Mouse (Mus musculus) kidney, embryonic 15.5 days (tissue): ENCODE measurements around the gene Slc44a1. TPM values are rescaled to one million over a fixed set of nuclear protein-coding genes. Genes with fewer than 3 reads are reported as not detected.
A peak's percentile ranks its signal among the peaks of the same experiment; 100 is the strongest.

ENCODE experiments used
- ATAC-seq: fragments of 200-750 bp; cut with Nextera tagmentation; replicated peaks from 2 replicates; pipeline ENCODE4 v1.8.0; 2017; ENCODE audit warnings: moderate TSS enrichment; ENCODE audit not compliant: low FRiP score
- H3K27ac ChIP-seq: fragments of 300-500 bp; sonication (generic); 2 replicates; pipeline ENCODE4 v1.5.1; 2015; ENCODE audit warnings: mild to moderate bottlenecking, inconsistent platforms
- H3K27me3 ChIP-seq: fragments of 300-500 bp; sonication (generic); 2 replicates; pipeline ENCODE4 v1.6.1; 2015; ENCODE audit warnings: inconsistent platforms
- H3K36me3 ChIP-seq: fragments of 300-500 bp; sonication (generic); 2 replicates; pipeline ENCODE4 v1.6.1; 2015; ENCODE audit warnings: inconsistent platforms
- H3K4me1 ChIP-seq: fragments of 300-500 bp; sonication (generic); 2 replicates; pipeline ENCODE4 v1.6.1; 2015; ENCODE audit warnings: inconsistent platforms
- H3K4me2 ChIP-seq: fragments of 300-500 bp; sonication (generic); 2 replicates; pipeline ENCODE4 v1.6.1; 2015; ENCODE audit warnings: moderate library complexity, mild to moderate bottlenecking, inconsistent platforms
- H3K4me3 ChIP-seq: fragments of 300-500 bp; sonication (generic); replicated peaks from 2 replicates; pipeline ENCODE4 v1.5.1; 2015; ENCODE audit warnings: mild to moderate bottlenecking, inconsistent platforms
- H3K9ac ChIP-seq: fragments of 300-500 bp; sonication (generic); 2 replicates; pipeline ENCODE4 v1.6.1; 2015; ENCODE audit warnings: mild to moderate bottlenecking, inconsistent platforms
- H3K9me3 ChIP-seq: fragments of 300-500 bp; sonication (generic); replicated peaks from 2 replicates; pipeline ENCODE4 v1.6.1; 2016; ENCODE audit warnings: inconsistent platforms
- WGBS: fragments of 180-500 bp; shearing (Covaris S2); methylation state at CpG from one replicate; pipeline ENCODE4 v1.1.7; 2015; ENCODE audit warnings: mixed read lengths; 5-methylcytosine and 5-hydroxymethylcytosine counted together
- polyA plus RNA-seq: library from polyadenylated mRNA; unstranded; fragments of >200 nt; fragmentation: Nextera tagmentation; extraction: Ambion mirVana; gene quantifications from 2 replicates; pipeline ENCODE4 v1.2.1, GENCODE M21; 2015

Gene Slc44a1
- polyA plus RNA-seq, 1 experiment from 2014 or later = 38.0 TPM

DNA sequence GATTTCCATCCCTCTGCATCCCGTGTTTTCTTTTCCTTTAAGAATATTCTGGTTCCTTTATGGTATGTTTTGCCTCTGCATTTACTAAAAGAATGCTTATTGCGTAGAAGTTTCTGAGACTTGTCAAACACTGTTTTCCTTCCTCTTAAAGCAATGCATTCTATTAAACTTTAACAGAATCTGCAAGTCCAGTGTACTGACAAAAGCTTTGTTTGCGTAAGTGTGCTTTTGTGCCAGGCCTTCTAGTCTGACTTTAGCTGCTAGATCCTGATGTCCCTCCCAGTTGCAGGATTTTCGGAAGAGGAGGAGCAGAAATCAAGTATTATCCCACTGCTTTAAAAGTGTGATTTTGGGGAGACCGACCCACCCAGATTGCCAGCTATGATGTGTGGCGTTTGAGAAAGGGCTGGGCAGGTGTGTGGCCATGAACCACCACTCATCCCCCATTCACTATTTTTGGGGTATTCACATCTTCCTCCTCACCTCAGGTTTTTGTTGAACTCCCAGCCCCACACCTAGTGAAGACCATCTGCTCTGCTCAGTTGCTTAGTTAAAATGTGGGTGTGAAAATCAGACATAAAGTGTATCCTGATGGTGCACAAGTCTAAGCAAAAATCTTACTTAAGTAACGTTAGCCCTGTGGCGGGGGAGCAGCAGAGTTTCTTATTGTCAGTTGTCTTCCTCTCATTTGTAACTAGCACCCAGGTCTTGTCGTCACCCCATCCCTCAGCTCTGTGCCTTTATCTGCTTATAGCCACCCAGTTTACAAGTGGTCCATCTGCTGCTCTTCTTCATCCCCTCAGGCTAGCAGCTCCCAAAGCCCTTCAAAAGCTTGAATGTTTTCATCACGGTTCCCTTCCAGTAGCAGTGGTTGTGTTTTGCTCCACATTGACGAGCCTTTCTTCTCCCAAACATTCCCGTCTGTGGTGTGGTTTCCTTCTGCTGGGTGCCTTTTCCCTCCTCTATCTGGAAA is 47.3 kb downstream of the Slc44a1 start:
- Histone ChIP-seq H3K4me2 (no peak overlapping the region), H3K27ac (peak overlapping the region; percentile 61), H3K9ac (no peak overlapping the region), H3K9me3 (no peaks in the 10 kb centered on the region), H3K36me3 (peaks cover 7% of the 10 kb centered on the region), H3K4me3 (no peak overlapping the region), H3K27me3 (no peaks in the 10 kb centered on the region), H3K4me1 (peaks cover 7% of the 10 kb centered on the region)
- 72% methylated on average over 12 of the region's 12 CpGs for WGBS
- no peak for ATAC-seq

DNA sequence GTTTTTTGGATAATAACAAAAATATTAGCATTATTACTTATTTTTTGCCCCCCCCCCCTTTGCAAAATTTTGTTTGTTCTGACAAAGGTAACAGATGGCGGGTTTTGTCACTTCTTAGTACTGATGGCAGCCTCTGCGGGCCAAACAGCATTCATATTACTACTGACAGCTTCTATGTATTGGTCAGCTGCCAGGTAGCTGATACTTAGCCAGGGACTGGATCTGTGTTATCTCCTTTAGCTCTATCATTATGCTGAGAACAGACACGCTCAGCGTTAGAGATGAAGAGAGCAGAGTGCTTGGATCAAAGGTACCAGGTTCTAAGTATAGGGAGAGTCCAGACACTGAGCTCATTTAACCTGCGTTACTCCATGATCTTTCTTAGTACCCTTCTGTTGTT is 48.6 kb downstream of the Slc44a1 start:
- H3K4me1 ChIP-seq = peaks cover 7% of the 10 kb centered on the region
- no peak overlapping the region for H3K27ac ChIP-seq
- ATAC-seq = no peak
- H3K4me3 ChIP-seq = no peak overlapping the region
- no peak overlapping the region for H3K4me2 ChIP-seq
- H3K9me3 ChIP-seq = no peaks in the 10 kb centered on the region
- H3K9ac ChIP-seq = no peak overlapping the region
- H3K36me3 ChIP-seq = peaks cover 2% of the 10 kb centered on the region; the same call in 1 of the 2 replicates
- no peaks in the 10 kb centered on the region for H3K27me3 ChIP-seq
- WGBS = 87% methylated on average over 5 of the region's 5 CpGs

DNA sequence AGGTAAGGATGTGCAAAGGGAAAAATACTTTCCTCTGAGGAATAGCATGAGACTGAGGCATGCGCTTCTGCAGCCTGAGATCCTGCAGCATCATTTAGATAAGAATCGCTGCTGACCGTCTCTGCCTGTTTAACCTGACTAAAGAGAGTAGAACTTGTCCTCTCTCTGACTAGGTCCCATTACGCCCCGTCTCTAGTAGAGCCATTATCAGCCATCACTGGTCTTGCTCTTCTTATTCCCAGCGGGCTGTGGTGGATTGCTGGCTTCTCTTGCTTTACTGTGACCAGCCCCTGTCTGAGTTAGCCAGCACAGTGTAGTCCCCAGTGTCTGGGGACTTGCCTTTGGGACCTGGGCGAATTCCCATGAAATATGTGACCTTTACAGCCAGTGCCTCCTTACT is 50.2 kb downstream of the Slc44a1 start:
- H3K4me1 ChIP-seq = peaks cover 7% of the 10 kb centered on the region
- ATAC-seq = no peak
- no peaks in the 10 kb centered on the region for H3K36me3 ChIP-seq
- H3K27ac ChIP-seq = no peak overlapping the region
- H3K9me3 ChIP-seq = no peaks in the 10 kb centered on the region
- H3K9ac ChIP-seq = no peak overlapping the region
- H3K27me3 ChIP-seq = no peaks in the 10 kb centered on the region
- WGBS = 81% methylated on average over 7 of the region's 7 CpGs
- no peak overlapping the region for H3K4me3 ChIP-seq
- no peak overlapping the region for H3K4me2 ChIP-seq

DNA sequence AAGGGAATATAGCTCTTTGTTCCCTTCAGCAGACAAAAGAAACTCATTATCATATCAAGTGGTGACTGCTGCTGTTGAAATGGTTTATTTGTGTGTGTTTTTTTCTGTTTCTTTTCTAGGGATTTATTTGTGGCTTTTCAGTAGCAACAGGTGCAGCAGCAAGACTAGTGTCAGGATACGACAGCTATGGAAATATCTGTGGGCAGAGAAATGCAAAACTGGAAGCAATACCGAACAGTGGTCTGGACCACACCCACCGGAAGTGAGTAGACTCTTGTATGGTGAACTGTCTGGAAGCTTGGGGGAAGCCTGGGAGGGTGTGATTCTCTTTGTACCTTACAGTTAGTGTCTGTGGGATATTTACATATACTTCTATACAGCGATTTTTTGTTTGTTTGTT is 51.1 kb downstream of the Slc44a1 start:
- no peaks in the 10 kb centered on the region for H3K9me3 ChIP-seq
- peaks cover 7% of the 10 kb centered on the region for H3K4me1 ChIP-seq
- ATAC-seq = no peak
- no peaks in the 10 kb centered on the region for H3K27me3 ChIP-seq
- H3K4me3 ChIP-seq = no peak overlapping the region
- no peak overlapping the region for H3K4me2 ChIP-seq
- 72% methylated on average over 4 of the region's 4 CpGs for WGBS
- no peaks in the 10 kb centered on the region for H3K36me3 ChIP-seq
- H3K9ac ChIP-seq = no peak overlapping the region
- H3K27ac ChIP-seq = no peak overlapping the region

DNA sequence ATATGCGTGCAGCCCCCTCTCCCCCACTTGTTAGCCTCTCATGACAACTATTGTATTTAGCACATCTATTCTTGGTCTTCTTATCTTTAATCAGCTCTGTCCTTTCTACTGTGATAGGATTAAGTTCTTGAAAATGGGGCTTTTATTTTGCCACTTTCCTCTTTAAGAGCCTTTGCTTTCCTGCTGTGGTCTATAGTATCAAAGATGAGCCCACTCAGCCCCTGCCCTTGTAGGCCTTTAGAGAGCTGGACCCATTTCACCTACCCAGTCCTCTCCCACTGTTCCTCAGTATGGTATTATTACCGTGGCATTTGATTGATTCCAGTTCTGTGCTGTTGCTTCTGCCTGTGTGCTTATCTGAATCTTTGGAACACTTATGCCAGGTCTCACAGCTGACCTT is 55.4 kb downstream of the Slc44a1 start:
- no peaks in the 10 kb centered on the region for H3K27me3 ChIP-seq
- 69% methylated on average over 2 of the region's 2 CpGs for WGBS
- no peak overlapping the region for H3K4me2 ChIP-seq
- no peaks in the 10 kb centered on the region for H3K4me1 ChIP-seq
- no peak for ATAC-seq
- no peaks in the 10 kb centered on the region for H3K9me3 ChIP-seq
- no peak overlapping the region for H3K9ac ChIP-seq
- no peak overlapping the region for H3K27ac ChIP-seq
- H3K36me3 ChIP-seq = no peaks in the 10 kb centered on the region
- H3K4me3 ChIP-seq = no peak overlapping the region

DNA sequence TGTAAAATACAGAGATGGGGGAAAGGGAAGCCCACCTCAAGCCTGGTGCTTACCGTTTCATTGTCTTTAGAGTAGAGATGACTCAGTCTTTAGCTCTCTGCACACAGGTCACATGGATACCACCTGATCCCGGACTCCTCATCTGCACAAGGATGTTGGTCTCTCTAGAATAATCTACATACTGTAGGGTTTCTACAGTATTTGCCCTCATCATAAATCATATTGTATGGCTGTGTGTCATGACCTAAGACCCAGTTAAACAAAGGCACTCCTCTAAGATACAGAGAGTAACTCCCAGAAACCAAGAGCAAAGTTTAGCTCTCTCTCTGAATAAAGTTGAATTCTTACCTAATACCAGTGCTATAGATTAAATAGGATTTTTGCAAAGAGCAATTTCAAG is 62.6 kb downstream of the Slc44a1 start:
- no peak overlapping the region for H3K4me3 ChIP-seq
- no peak for ATAC-seq

DNA sequence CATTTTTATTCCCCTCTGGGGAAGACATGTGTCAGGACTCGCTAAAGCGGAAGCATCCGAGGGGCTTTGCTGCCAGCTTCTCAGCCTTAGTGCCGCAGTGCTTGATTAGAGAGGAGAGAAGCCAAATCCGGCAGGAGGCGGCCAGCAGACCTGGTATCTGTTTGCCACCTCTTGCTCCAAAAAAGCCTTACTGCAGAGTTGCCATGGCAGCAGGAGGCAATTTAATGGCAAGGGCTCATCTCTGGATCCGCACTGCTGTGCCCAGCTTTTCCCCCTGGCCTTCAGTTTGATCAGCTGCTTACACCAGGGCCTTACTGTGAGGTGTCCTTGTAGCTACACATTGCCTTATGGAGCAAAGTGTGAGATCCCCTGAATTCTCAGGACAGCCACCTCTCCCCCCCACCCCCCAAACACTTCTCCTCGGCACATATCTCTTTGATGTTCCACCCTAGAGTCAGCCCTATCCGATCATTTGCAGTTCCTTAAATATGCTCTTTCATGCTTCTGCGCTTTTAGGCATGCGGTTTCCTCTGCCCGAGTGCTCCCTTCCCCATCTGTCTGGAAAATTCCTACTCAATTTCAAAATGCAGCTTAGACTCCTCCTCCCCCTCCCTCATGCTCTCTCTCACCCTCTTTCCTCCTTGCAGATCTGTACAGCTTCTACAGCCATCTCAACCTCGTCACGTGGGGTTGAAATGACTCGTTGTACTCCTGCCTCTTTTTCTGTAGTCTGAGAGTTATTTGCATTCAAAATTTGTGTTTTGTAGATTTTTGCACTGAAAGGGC is 72.1 kb downstream of the Slc44a1 start:
- Histone ChIP-seq H3K4me1 (peaks cover 21% of the 10 kb centered on the region), H3K27me3 (no peaks in the 10 kb centered on the region), H3K27ac (peak overlapping the region; percentile 80), H3K9ac (no peak overlapping the region), H3K36me3 (peaks cover 1% of the 10 kb centered on the region; the same call in 1 of the 2 replicates), H3K4me3 (no peak overlapping the region), H3K4me2 (0 out of 2 replicates have a peak overlapping the region, but pooled peaks have one; percentile 19), H3K9me3 (no peaks in the 10 kb centered on the region)
- peak; percentile 74 for ATAC-seq
- WGBS = 27% methylated on average over 15 of the region's 15 CpGs

More for the DNA sequence above, 62.6 kb downstream of the Slc44a1 start:
- Histone ChIP-seq H3K4me2 (no peak overlapping the region), H3K4me1 (no peaks in the 10 kb centered on the region), H3K27ac (no peak overlapping the region), H3K36me3 (no peaks in the 10 kb centered on the region), H3K9ac (no peak overlapping the region), H3K9me3 (no peaks in the 10 kb centered on the region), H3K27me3 (no peaks in the 10 kb centered on the region)
- WGBS = 87% methylated on average over 2 of the region's 2 CpGs

DNA sequence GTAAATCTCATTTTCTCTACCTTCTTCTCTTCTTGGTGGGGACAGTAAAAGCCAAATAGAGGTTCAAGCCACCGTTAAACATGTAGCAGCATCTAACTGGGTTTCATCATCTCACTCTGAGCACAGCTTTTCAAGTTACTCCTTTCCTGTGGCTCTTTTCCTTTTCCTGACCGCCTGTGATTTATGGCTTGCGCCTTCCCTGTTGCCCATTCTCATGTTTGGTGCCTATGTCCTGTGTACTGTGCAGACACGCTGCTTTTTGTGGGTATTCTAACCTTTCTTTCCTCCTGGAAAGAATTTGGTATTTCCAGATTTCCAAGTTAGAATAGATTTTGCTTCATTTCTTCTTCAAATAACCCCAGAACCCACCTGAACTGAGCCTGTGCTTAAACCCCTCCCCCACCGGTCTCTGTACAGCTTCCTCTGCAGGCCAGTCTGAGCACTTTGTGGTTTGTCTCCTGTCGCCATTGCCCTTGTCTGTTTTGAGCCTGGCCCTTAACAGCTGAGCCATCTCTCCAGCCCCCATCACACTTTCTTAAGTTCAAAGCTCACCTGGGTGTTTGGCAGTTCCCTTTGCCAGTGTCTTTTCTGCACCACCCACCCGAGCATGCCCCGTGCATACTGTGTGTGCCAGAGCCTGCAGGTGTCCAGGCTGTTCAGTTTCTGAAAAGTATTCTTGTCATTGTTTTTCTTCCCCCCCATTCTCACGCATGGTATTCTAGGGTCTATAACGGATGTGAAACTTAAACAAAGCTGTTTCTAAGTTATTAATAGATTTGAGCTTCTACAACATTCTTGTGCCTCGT is 73.3 kb downstream of the Slc44a1 start:
- Histone ChIP-seq H3K4me2 (no peak overlapping the region), H3K9me3 (no peaks in the 10 kb centered on the region), H3K9ac (no peak overlapping the region), H3K36me3 (peaks cover 7% of the 10 kb centered on the region; the same call in 1 of the 2 replicates), H3K4me1 (peaks cover 21% of the 10 kb centered on the region), H3K27me3 (no peaks in the 10 kb centered on the region), H3K27ac (peak overlapping the region; percentile 80), H3K4me3 (no peak overlapping the region)
- ATAC-seq = no peak
- 60% methylated on average over 11 of the region's 11 CpGs for WGBS

DNA sequence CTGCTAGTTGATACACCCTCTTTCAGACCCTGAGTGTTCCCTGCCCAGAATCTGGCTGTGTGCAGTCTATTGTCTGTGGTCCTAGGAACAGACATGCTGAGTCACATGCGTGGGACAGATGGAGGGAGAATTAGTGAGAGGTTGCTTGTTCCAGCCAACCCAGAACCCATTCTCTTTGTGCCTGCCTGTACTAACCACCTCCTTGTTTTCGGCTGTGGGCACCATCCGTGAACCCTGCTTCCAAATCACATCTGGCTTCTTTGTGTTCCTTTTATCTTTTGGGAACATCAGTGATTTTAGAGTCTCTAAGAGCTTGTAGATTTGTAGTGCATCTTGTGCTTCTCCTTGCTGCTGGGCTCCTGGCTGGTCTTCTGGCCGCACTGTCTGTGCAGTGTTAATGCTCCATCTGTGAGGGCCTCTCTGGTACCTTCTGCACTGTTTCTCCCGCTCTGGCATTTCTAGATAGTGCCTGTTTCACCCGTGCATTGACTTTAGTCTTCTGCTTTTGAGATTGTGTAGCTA is 75.9 kb downstream of the Slc44a1 start:
- Histone ChIP-seq H3K4me3 (no peak overlapping the region), H3K9ac (no peak overlapping the region), H3K36me3 (peaks cover 7% of the 10 kb centered on the region; the same call in 1 of the 2 replicates), H3K9me3 (no peaks in the 10 kb centered on the region), H3K27ac (no peak overlapping the region), H3K4me2 (no peak overlapping the region), H3K4me1 (peaks cover 21% of the 10 kb centered on the region), H3K27me3 (no peaks in the 10 kb centered on the region)
- 80% methylated on average over 6 of the region's 6 CpGs for WGBS
- no peak for ATAC-seq

DNA sequence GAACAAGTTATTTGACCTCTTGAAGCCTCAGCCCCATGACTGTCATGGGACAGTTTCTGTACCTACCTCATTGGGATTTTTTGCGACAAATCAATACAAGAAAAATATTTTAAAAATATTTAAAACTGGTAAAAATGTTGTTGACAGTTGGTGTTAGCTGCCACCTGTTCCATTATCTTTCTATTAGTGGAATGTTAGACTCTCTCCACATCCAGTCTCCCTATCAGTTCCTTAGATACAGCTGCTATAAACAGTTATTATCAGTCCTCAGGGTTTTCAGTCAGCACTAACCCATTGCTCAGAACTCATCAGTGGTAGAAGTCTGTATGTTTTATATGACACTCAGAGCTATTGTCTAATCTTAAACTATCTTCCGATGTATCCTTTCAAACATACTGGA is 79.2 kb downstream of the Slc44a1 start:
- no peak overlapping the region for H3K27ac ChIP-seq
- 96% methylated on average over 2 of the region's 2 CpGs for WGBS
- no peak for ATAC-seq

DNA sequence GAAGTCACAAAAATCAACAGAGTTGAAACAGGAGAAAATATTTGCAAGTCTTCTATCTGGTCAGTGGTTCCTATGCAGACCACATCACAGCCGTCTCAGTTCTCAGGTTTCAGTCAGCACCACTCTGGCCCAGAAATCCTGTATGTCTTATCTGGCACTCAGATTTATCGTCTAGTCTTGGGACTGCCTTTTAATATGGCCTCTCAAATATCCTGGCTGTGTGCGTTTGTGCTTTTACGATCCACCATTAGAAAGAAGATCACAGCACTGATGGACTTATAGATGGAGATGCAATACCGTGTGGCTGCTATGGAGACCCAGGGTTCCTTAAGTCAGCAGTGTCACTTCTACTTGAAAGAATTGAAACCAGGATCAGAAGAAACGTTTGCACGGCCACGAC is 80.8 kb downstream of the Slc44a1 start:
- H3K27ac ChIP-seq = peak overlapping the region; percentile 23; the same call in 1 of the 2 replicates
- no peaks in the 10 kb centered on the region for H3K9me3 ChIP-seq
- no peak overlapping the region for H3K4me3 ChIP-seq
- peaks cover 7% of the 10 kb centered on the region; the same call in 1 of the 2 replicates for H3K36me3 ChIP-seq
- no peak overlapping the region for H3K9ac ChIP-seq
- 0 out of 2 replicates have a peak overlapping the region, but pooled peaks have one; percentile 12 for H3K4me2 ChIP-seq
- WGBS = 34% methylated on average over 8 of the region's 8 CpGs
- ATAC-seq = peak; percentile 58
- no peaks in the 10 kb centered on the region for H3K4me1 ChIP-seq
- no peaks in the 10 kb centered on the region for H3K27me3 ChIP-seq

More for the DNA sequence above, 79.2 kb downstream of the Slc44a1 start:
- no peaks in the 10 kb centered on the region for H3K9me3 ChIP-seq
- H3K36me3 ChIP-seq = peaks cover 7% of the 10 kb centered on the region; the same call in 1 of the 2 replicates
- no peaks in the 10 kb centered on the region for H3K27me3 ChIP-seq
- H3K9ac ChIP-seq = no peak overlapping the region
- H3K4me2 ChIP-seq = no peak overlapping the region
- no peaks in the 10 kb centered on the region for H3K4me1 ChIP-seq
- H3K4me3 ChIP-seq = no peak overlapping the region
